Mouse (Mus musculus) CD8-positive naive resting alpha-beta T cell, adult 2 months (primary cell): ENCODE measurements at regions not wholly inside any gene's neighbourhood (a gene's known extent, or its start where the extent isn't known, plus 50 kb on each side); places are given as distances from the start of the nearest gene placed in this dataset.

Experiments used
- DNase-seq, 2 experiments: peaks; one replicate each; pipeline ENCODE4 v3.0.0; 2022; ENCODE audit warnings: low read depth in 2 of 2, low spot score in 2 of 2

GRCm38 (mm10) chrX:77432846-77433810 is 77.7 kb upstream of the Tbl1x start:
- peak; percentile 75 to 84 for DNase-seq

GRCm38 (mm10) chrX:77433811-77434192 is 77.0 kb upstream of the Tbl1x start:
- no peak for DNase-seq

DNA sequence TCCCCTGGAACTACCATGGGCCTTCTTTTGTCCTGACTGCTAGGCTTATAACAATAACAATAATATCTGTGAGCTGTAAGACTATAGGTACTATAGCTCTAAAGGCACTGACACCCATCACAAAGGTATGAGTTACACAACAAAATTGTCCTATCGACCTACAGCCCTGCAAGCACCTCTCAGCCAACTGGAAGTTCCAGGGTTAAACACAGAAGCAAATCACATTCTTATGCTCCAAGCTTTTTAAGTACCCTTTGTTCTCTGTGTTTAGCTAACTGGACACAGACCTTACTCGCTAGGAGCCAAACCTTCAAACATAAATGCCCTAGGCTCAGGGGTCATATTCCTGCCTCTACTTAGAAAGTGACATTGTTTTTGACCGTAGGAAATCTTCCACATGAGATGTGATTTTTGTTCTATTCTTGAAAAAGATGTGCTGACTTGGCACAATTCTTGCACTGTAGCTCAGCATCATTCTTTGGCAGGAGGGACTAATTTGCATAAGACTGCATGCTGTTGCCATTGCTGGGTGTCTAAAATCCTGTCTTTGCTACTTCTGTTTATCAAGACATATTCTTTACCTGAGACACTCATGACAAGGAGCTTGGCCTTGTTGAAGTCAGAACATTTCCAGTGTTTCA is 66.8 kb upstream of the Tbl1x start:
- no peak for DNase-seq

- no peak for DNase-seq
Measured at GRCm38 (mm10) chrX:77446755-77447154, 64.1 kb upstream of the Tbl1x start.

DNA sequence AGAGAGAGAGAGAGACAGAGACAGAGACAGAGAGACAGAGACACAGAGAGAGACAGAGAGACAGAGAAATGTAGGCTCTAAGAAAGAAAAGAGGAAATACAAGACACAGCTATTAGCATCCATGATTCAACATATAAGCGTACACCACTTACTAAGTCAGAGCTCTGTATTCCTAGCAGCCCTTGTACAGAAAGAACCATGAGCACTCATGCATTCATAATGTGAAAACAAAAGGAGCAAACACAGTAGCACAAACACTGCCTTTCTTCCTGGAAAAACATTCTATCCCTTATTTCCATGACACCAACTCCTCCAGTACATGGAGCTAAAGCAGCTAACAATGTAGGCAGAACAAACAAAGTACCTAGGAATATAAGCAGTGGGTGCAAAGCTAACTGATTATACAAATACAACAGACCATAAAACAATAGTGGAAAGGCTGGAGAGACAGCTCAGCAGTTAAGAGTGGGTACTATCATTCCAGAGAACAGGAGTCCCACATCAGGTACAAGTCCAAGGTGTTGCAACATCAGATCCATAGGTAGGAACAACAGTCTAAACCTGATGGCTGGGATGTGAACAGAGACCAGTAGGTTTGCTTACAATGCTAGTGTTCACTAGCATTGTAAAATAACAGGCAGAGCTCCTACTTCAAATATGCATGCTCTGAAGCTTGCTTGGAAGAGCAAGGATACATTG is 58.7 kb upstream of the Tbl1x start:
- no peak for DNase-seq
